Mouse (Mus musculus): Measurements from ENCODE around the gene Cacna1d. TPM values are rescaled to one million over a fixed set of nuclear protein-coding genes. Genes with fewer than 3 reads are reported as not detected.

Cacna1d gene
- polyA plus RNA-seq, 1 experiment from 2014 or later: 7.0 TPM

- H3K27ac ChIP-seq: no peak overlapping the region
- no peak overlapping the region for H3K4me2 ChIP-seq
- peaks cover 3% of the 10 kb centered on the region; the same call in 1 of the 2 replicates for H3K36me3 ChIP-seq
- ATAC-seq (ENCODE audit: low FRiP score): no peak
- no peak overlapping the region for H3K4me3 ChIP-seq
- no peaks in the 10 kb centered on the region for H3K27me3 ChIP-seq
- no peak overlapping the region for H3K9ac ChIP-seq
- WGBS: 92% methylated on average over 2 of the region's 2 CpGs
- H3K4me1 ChIP-seq (replicated peaks): no peaks in the 10 kb centered on the region
- H3K9me3 ChIP-seq: no peaks in the 10 kb centered on the region
Measured at GRCm38 (mm10) chr14:30064864-30065263, 426.4 kb downstream of the Cacna1d start.

GRCm38 (mm10) chr14:30056031-30056766 lies 435.1 kb downstream of the Cacna1d start:
- Histone ChIP-seq H3K9ac (no peak overlapping the region), H3K27me3 (no peaks in the 10 kb centered on the region), H3K27ac (peak overlapping the region; percentile 64; the same call in 1 of the 2 replicates), H3K4me1 (replicated peaks) (peaks cover 11% of the 10 kb centered on the region), H3K9me3 (no peaks in the 10 kb centered on the region), H3K36me3 (peaks cover 6% of the 10 kb centered on the region; the same call in 1 of the 2 replicates), H3K4me3 (no peak overlapping the region), H3K4me2 (peak overlapping the region; percentile 8; the same call in 1 of the 2 replicates)
- 40% methylated on average over 13 of the region's 13 CpGs for WGBS
- peak; percentile 95 for ATAC-seq (ENCODE audit: low FRiP score)

- Histone ChIP-seq H3K27me3 (no peaks in the 10 kb centered on the region), H3K9me3 (no peaks in the 10 kb centered on the region), H3K36me3 (0 out of 2 replicates have a peak, but pooled peaks cover 6% of the 10 kb centered on the region), H3K4me1 (replicated peaks) (peaks cover 11% of the 10 kb centered on the region), H3K27ac (no peak overlapping the region), H3K4me2 (no peak overlapping the region), H3K4me3 (no peak overlapping the region), H3K9ac (no peak overlapping the region)
- WGBS: 81% methylated on average over 7 of the region's 7 CpGs
- ATAC-seq (ENCODE audit: low FRiP score): no peak
Measured at GRCm38 (mm10) chr14:30054922-30055321, 436.3 kb downstream of the Cacna1d start.

GRCm38 (mm10) chr14:30050280-30050679 lies 441.0 kb downstream of the Cacna1d start:
- WGBS: 88% methylated on average over 8 of the region's 8 CpGs
- no peak overlapping the region for H3K4me3 ChIP-seq
- no peak overlapping the region for H3K9ac ChIP-seq
- no peaks in the 10 kb centered on the region for H3K9me3 ChIP-seq
- H3K4me2 ChIP-seq: no peak overlapping the region
- ATAC-seq (ENCODE audit: low FRiP score): no peak
- H3K27me3 ChIP-seq: no peaks in the 10 kb centered on the region
- no peaks in the 10 kb centered on the region for H3K4me1 ChIP-seq (replicated peaks)
- H3K27ac ChIP-seq: no peak overlapping the region
- peaks cover 14% of the 10 kb centered on the region; the same call in 1 of the 2 replicates for H3K36me3 ChIP-seq

GRCm38 (mm10) chr14:30048049-30048448 lies 443.2 kb downstream of the Cacna1d start:
- no peak overlapping the region for H3K4me3 ChIP-seq
- peaks cover 21% of the 10 kb centered on the region for H3K36me3 ChIP-seq
- H3K9ac ChIP-seq: no peak overlapping the region
- ATAC-seq (ENCODE audit: low FRiP score): no peak
- WGBS: 93% methylated on average over 3 of the region's 3 CpGs
- no peaks in the 10 kb centered on the region for H3K9me3 ChIP-seq
- H3K27ac ChIP-seq: no peak overlapping the region
- no peaks in the 10 kb centered on the region for H3K27me3 ChIP-seq
- H3K4me1 ChIP-seq (replicated peaks): no peaks in the 10 kb centered on the region
- H3K4me2 ChIP-seq: no peak overlapping the region

GRCm38 (mm10) chr14:30046976-30047375 lies 444.3 kb downstream of the Cacna1d start:
- Histone ChIP-seq H3K4me1 (replicated peaks) (no peaks in the 10 kb centered on the region), H3K27ac (no peak overlapping the region), H3K36me3 (peaks cover 25% of the 10 kb centered on the region), H3K4me3 (no peak overlapping the region), H3K9ac (no peak overlapping the region), H3K9me3 (no peaks in the 10 kb centered on the region), H3K4me2 (no peak overlapping the region), H3K27me3 (no peaks in the 10 kb centered on the region)
- no peak for ATAC-seq (ENCODE audit: low FRiP score)
- WGBS: 90% methylated on average over 4 of the region's 4 CpGs

GRCm38 (mm10) chr14:30045704-30046220 lies 445.5 kb downstream of the Cacna1d start:
- Histone ChIP-seq H3K27me3 (no peaks in the 10 kb centered on the region), H3K27ac (no peak overlapping the region), H3K4me2 (no peak overlapping the region), H3K9me3 (no peaks in the 10 kb centered on the region), H3K36me3 (peaks cover 24% of the 10 kb centered on the region), H3K4me1 (replicated peaks) (no peaks in the 10 kb centered on the region), H3K4me3 (no peak overlapping the region), H3K9ac (no peak overlapping the region)
- 86% methylated on average over 8 of the region's 8 CpGs for WGBS
- no peak for ATAC-seq (ENCODE audit: low FRiP score)

- no peak overlapping the region for H3K9ac ChIP-seq
- no peak overlapping the region for H3K4me2 ChIP-seq
- no peak overlapping the region for H3K4me3 ChIP-seq
- no peak overlapping the region for H3K27ac ChIP-seq
- no peaks in the 10 kb centered on the region for H3K27me3 ChIP-seq
- H3K4me1 ChIP-seq (replicated peaks): no peaks in the 10 kb centered on the region
- H3K36me3 ChIP-seq: peaks cover 24% of the 10 kb centered on the region
- H3K9me3 ChIP-seq: no peaks in the 10 kb centered on the region
- no peak for ATAC-seq (ENCODE audit: low FRiP score)
- 89% methylated on average over 10 of the region's 10 CpGs for WGBS
Measured at GRCm38 (mm10) chr14:30045239-30045638, 446.0 kb downstream of the Cacna1d start.

GRCm38 (mm10) chr14:30043356-30043940 lies 447.8 kb downstream of the Cacna1d start:
- Histone ChIP-seq H3K9me3 (no peaks in the 10 kb centered on the region), H3K27ac (no peak overlapping the region), H3K4me1 (replicated peaks) (no peaks in the 10 kb centered on the region), H3K36me3 (peaks cover 23% of the 10 kb centered on the region), H3K4me2 (no peak overlapping the region), H3K9ac (no peak overlapping the region), H3K4me3 (no peak overlapping the region), H3K27me3 (no peaks in the 10 kb centered on the region)
- WGBS: 89% methylated on average over 7 of the region's 7 CpGs
- no peak for ATAC-seq (ENCODE audit: low FRiP score)

GRCm38 (mm10) chr14:30041836-30042235 lies 449.4 kb downstream of the Cacna1d start:
- Histone ChIP-seq H3K4me2 (no peak overlapping the region), H3K4me1 (replicated peaks) (no peaks in the 10 kb centered on the region), H3K9ac (no peak overlapping the region), H3K9me3 (no peaks in the 10 kb centered on the region), H3K4me3 (no peak overlapping the region), H3K36me3 (peaks cover 28% of the 10 kb centered on the region), H3K27ac (no peak overlapping the region), H3K27me3 (no peaks in the 10 kb centered on the region)
- 90% methylated on average over 9 of the region's 9 CpGs for WGBS
- no peak for ATAC-seq (ENCODE audit: low FRiP score)

GRCm38 (mm10) chr14:30039413-30039812 lies 451.8 kb downstream of the Cacna1d start:
- Histone ChIP-seq H3K9me3 (no peaks in the 10 kb centered on the region), H3K36me3 (peaks cover 33% of the 10 kb centered on the region), H3K27ac (no peak overlapping the region), H3K4me3 (no peak overlapping the region), H3K9ac (no peak overlapping the region), H3K4me1 (replicated peaks) (no peaks in the 10 kb centered on the region), H3K4me2 (no peak overlapping the region), H3K27me3 (no peaks in the 10 kb centered on the region)
- WGBS: 89% methylated on average over 4 of the region's 4 CpGs
- no peak for ATAC-seq (ENCODE audit: low FRiP score)

- Histone ChIP-seq H3K9me3 (no peaks in the 10 kb centered on the region), H3K36me3 (peaks cover 32% of the 10 kb centered on the region), H3K4me2 (no peak overlapping the region), H3K4me3 (no peak overlapping the region), H3K9ac (no peak overlapping the region), H3K27me3 (no peaks in the 10 kb centered on the region), H3K4me1 (replicated peaks) (no peaks in the 10 kb centered on the region), H3K27ac (no peak overlapping the region)
- 95% methylated on average over 18 of the region's 18 CpGs for WGBS
- ATAC-seq (ENCODE audit: low FRiP score): no peak
Measured at GRCm38 (mm10) chr14:30038431-30038830, 452.8 kb downstream of the Cacna1d start.
